Mouse (Mus musculus) erythroblast, embryonic 14.5 days (primary cell): ENCODE data around the gene Mapk6.

Source experiments
- GATA1 ChIP-seq: IDR thresholded peaks from 2 replicates; pipeline ENCODE4 v1.6.1; 2012; ENCODE audit warnings: low read length, inconsistent platforms, mixed read lengths
- TAL1 ChIP-seq: IDR thresholded peaks from 3 replicates; pipeline ENCODE4 v1.6.1; 2012; ENCODE audit warnings: low read length, inconsistent platforms, mixed read lengths

- TF ChIP-seq GATA1 (no peak), TAL1 (no peak)
Measured at GRCm38 (mm10) chr9:75384337-75384962, 25.4 kb downstream of the Mapk6 start.
